Mouse (Mus musculus) MEL (cell line): Measurements from ENCODE around the gene 1110051M20Rik. TPM values are rescaled to one million over a fixed set of nuclear protein-coding genes. Genes with fewer than 3 reads are reported as not detected.

Experiments used
- DNase-seq: peaks from one replicate; pipeline ENCODE4 v3.0.0; 2011; ENCODE audit warnings: low read depth, low spot score
- H3K27ac ChIP-seq: 2 replicates; pipeline ENCODE4 v1.5.1; 2012; ENCODE audit warnings: low read depth, mild to moderate bottlenecking, control low read depth, low read length, moderate library complexity; ENCODE audit not compliant: control insufficient read depth
- H3K27me3 ChIP-seq, 2 experiments: fragments of 150-350 bp in 1 of 2; sonication (generic) in 1 of 2; 2 replicates each; pipeline ENCODE4 v1.6.1; 2012; ENCODE audit warnings: low read length in 2 of 2, mild to moderate bottlenecking in 2 of 2, improper control_type of control experiment in 1 of 2, moderate library complexity in 1 of 2; ENCODE audit not compliant: insufficient read depth in 2 of 2, control insufficient read depth in 1 of 2
- H3K36me3 ChIP-seq, 2 experiments: 2 replicates each; pipeline ENCODE4 v1.6.1; 2012 to 2014; ENCODE audit warnings: low read length in 2 of 2, improper control_type of control experiment in 1 of 2, inconsistent platforms in 1 of 2, mild to moderate bottlenecking in 1 of 2; ENCODE audit not compliant: insufficient read depth in 2 of 2, control insufficient read depth in 1 of 2
- H3K4me1 ChIP-seq, 2 experiments: fragments of 150-350 bp in 1 of 2; sonication (generic) in 1 of 2; 2 replicates each; pipeline ENCODE4 v1.6.1; 2012; ENCODE audit warnings: low read length in 2 of 2, improper control_type of control experiment in 1 of 2, mild to moderate bottlenecking in 1 of 2; ENCODE audit not compliant: insufficient read depth in 2 of 2, control insufficient read depth in 1 of 2
- H3K4me3 ChIP-seq, 2 experiments: fragments of 150-350 bp in 1 of 2; sonication (generic) in 1 of 2; 2 replicates each; pipeline ENCODE4 v1.5.1; 2012; ENCODE audit warnings: low read depth in 2 of 2, low read length in 2 of 2, mild to moderate bottlenecking in 2 of 2, moderate library complexity in 2 of 2, control low read depth in 1 of 2, improper control_type of control experiment in 1 of 2; ENCODE audit not compliant: control insufficient read depth in 1 of 2, insufficient read depth in 1 of 2
- H3K79me2 ChIP-seq: 2 replicates; pipeline ENCODE4 v1.6.1; 2012; ENCODE audit warnings: mild to moderate bottlenecking, low read length, moderate library complexity; ENCODE audit not compliant: control insufficient read depth, poor library complexity, insufficient read depth
- H3K9ac ChIP-seq: 2 replicates; pipeline ENCODE4 v1.6.1; 2012; ENCODE audit warnings: low read depth, mild to moderate bottlenecking, control low read depth, low read length, moderate library complexity; ENCODE audit not compliant: control insufficient read depth, poor library complexity, severe bottlenecking
- H3K9me3 ChIP-seq: fragments of 150-350 bp; sonication (generic); replicated peaks from 2 replicates; pipeline ENCODE4 v1.6.1; 2012; ENCODE audit warnings: mild to moderate bottlenecking, low read length, improper control_type of control experiment, moderate library complexity; ENCODE audit not compliant: insufficient read depth
- BHLHE40 ChIP-seq: IDR thresholded peaks from 2 replicates; pipeline ENCODE4 v1.6.1; 2012; ENCODE audit warnings: low read depth, mild to moderate bottlenecking, inconsistent platforms, low read length, improper control_type of control experiment, borderline replicate concordance
- CHD1 ChIP-seq: IDR thresholded peaks from 2 replicates; pipeline ENCODE4 v1.6.1; 2012; ENCODE audit warnings: low read depth, mild to moderate bottlenecking, inconsistent platforms, low read length, improper control_type of control experiment
- CHD2 ChIP-seq: IDR thresholded peaks from 2 replicates; pipeline ENCODE4 v1.6.1; 2011; ENCODE audit warnings: low read length, improper control_type of control experiment
- ELF1 ChIP-seq: IDR thresholded peaks from 2 replicates; pipeline ENCODE4 v1.6.1; 2014; ENCODE audit warnings: low read depth, mild to moderate bottlenecking, inconsistent platforms, low read length, improper control_type of control experiment, moderate library complexity
- GABPA ChIP-seq: IDR thresholded peaks from 2 replicates; pipeline ENCODE4 v1.6.1; 2012; ENCODE audit warnings: low read depth, mild to moderate bottlenecking, inconsistent platforms, low read length, improper control_type of control experiment, moderate library complexity
- GATA1 ChIP-seq: IDR thresholded peaks from 2 replicates; pipeline ENCODE4 v1.6.1; 2011; ENCODE audit warnings: low read depth, low read length, improper control_type of control experiment
- HCFC1 ChIP-seq: IDR thresholded peaks from 2 replicates; pipeline ENCODE4 v1.6.1; 2012; ENCODE audit warnings: low read depth, mild to moderate bottlenecking, inconsistent platforms, low read length, improper control_type of control experiment, moderate library complexity
- KAT2A ChIP-seq: conservative IDR thresholded peaks from 2 replicates; pipeline ENCODE4 v1.6.1; 2012; ENCODE audit warnings: low read depth, low read length, improper control_type of control experiment, inconsistent platforms
- MAX ChIP-seq: IDR thresholded peaks from 2 replicates; pipeline ENCODE4 v1.6.1; 2011; ENCODE audit warnings: low read length, improper control_type of control experiment
- MAZ ChIP-seq: IDR thresholded peaks from 2 replicates; pipeline ENCODE4 v1.6.1; 2012; ENCODE audit warnings: low read depth, mild to moderate bottlenecking, inconsistent platforms, low read length, improper control_type of control experiment
- MEF2A ChIP-seq: IDR thresholded peaks from 2 replicates; pipeline ENCODE4 v1.6.1; 2014; ENCODE audit warnings: low read depth, mild to moderate bottlenecking, inconsistent platforms, low read length, improper control_type of control experiment; ENCODE audit not compliant: poor library complexity, insufficient replicate concordance, severe bottlenecking; ENCODE audit errors: extremely low read depth
- MYB ChIP-seq: IDR thresholded peaks from 2 replicates; pipeline ENCODE4 v1.6.1; 2011; ENCODE audit warnings: mild to moderate bottlenecking, low read depth, low read length, improper control_type of control experiment
- POLR2A ChIP-seq, 2 experiments: IDR thresholded peaks; 2 replicates each; pipeline ENCODE4 v1.6.1; 2011 to 2012; ENCODE audit warnings: low read length in 2 of 2, mild to moderate bottlenecking in 2 of 2, control low read depth in 1 of 2, improper control_type of control experiment in 1 of 2, low read depth in 1 of 2, moderate library complexity in 1 of 2; ENCODE audit not compliant: control insufficient read depth in 1 of 2, insufficient read depth in 1 of 2, poor library complexity in 1 of 2
- POLR2AphosphoS2 ChIP-seq: IDR thresholded peaks from 2 replicates; pipeline ENCODE4 v1.6.1; 2011; ENCODE audit warnings: low read length, improper control_type of control experiment
- POLR2AphosphoS5 ChIP-seq: IDR thresholded peaks from 2 replicates; pipeline ENCODE4 v1.6.1; 2012; ENCODE audit warnings: low read depth, borderline replicate concordance, mild to moderate bottlenecking, inconsistent platforms, low read length, moderate library complexity, mixed read lengths
- RAD21 ChIP-seq: IDR thresholded peaks from 2 replicates; pipeline ENCODE4 v1.6.1; 2011; ENCODE audit warnings: mild to moderate bottlenecking, low read depth, low read length, improper control_type of control experiment
- RCOR1 ChIP-seq: IDR thresholded peaks from 2 replicates; pipeline ENCODE4 v1.6.1; 2012; ENCODE audit warnings: low read depth, mild to moderate bottlenecking, inconsistent platforms, low read length, improper control_type of control experiment
- SMC3 ChIP-seq: IDR thresholded peaks from 2 replicates; pipeline ENCODE4 v1.6.1; 2011; ENCODE audit warnings: low read depth, low read length, improper control_type of control experiment
- TAL1 ChIP-seq: IDR thresholded peaks from 2 replicates; pipeline ENCODE4 v1.6.1; 2012; ENCODE audit warnings: mild to moderate bottlenecking, inconsistent platforms, low read length, moderate library complexity, mixed read lengths
- TBP ChIP-seq: IDR thresholded peaks from 2 replicates; pipeline ENCODE4 v1.8.0; 2011; ENCODE audit warnings: low read depth, low read length, improper control_type of control experiment
- TCF12 ChIP-seq: IDR thresholded peaks from 2 replicates; pipeline ENCODE4 v1.6.1; 2014; ENCODE audit warnings: low read depth, mild to moderate bottlenecking, inconsistent platforms, low read length, improper control_type of control experiment, moderate library complexity
- UBTF ChIP-seq: IDR thresholded peaks from 2 replicates; pipeline ENCODE4 v1.6.1; 2012; ENCODE audit warnings: low read depth, mild to moderate bottlenecking, inconsistent platforms, low read length, improper control_type of control experiment, moderate library complexity, borderline replicate concordance; ENCODE audit not compliant: insufficient read depth
- ZC3H11A ChIP-seq: IDR thresholded peaks from 2 replicates; pipeline ENCODE4 v1.6.1; 2012; ENCODE audit warnings: low read depth, mild to moderate bottlenecking, inconsistent platforms, low read length, improper control_type of control experiment
- ZKSCAN1 ChIP-seq: IDR thresholded peaks from 2 replicates; pipeline ENCODE4 v1.6.1; 2012; ENCODE audit warnings: low read depth, mild to moderate bottlenecking, inconsistent platforms, low read length, improper control_type of control experiment, moderate library complexity
- ZMIZ1 ChIP-seq: IDR thresholded peaks from 2 replicates; pipeline ENCODE4 v1.6.1; 2012; ENCODE audit warnings: low read depth, mild to moderate bottlenecking, inconsistent platforms, low read length, improper control_type of control experiment, moderate library complexity
- ZNF384 ChIP-seq: IDR thresholded peaks from 2 replicates; pipeline ENCODE4 v1.6.1; 2012; ENCODE audit warnings: low read depth, mild to moderate bottlenecking, inconsistent platforms, low read length, improper control_type of control experiment
- polyA plus RNA-seq, 2 experiments: library from polyadenylated mRNA; stranded (reverse) in 1 of 2; unstranded in 1 of 2; fragments of >175 nt in 1 of 2; fragments of >200 nt in 1 of 2; gene quantifications; 2 replicates each; pipeline versions ENCODE4 v1.2.1 to v1.2.4; 2012; ENCODE audit warnings: low replicate concordance in 2 of 2, low read depth in 1 of 2; ENCODE audit not compliant: insufficient read length in 2 of 2, insufficient read depth in 1 of 2, missing spikeins in 1 of 2
- total RNA-seq: library from RNA; depleted of rRNA; stranded (reverse); fragments of 300-350 nt; gene quantifications from 2 replicates; pipeline ENCODE4 v1.2.3, GENCODE M21; 2012

The 1110051M20Rik gene
- total and polyA plus RNA-seq, 3 experiments: 23.0 to 23.3 TPM; not detected in 1

DNA sequence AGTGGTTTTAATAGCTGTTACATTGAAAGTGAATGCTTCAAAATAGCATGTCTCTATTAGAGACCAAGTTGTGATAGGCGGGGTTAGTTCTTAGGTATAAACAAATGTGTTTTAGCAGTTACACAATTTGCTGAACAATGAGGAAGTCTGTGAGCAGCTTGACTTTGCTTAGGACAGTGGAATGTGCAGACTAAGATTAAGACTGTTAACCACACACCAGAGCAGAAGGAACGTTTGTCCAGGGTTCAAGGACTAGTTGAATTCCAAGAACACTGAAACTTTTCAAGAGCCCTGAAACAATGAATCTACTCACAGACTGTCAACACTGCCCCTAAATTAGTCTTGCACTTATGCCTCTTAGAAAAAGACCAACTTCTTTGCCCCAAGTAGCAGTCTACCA lies 2.8 kb downstream of the 1110051M20Rik start:
- Histone ChIP-seq H3K36me3 (peaks cover 0 to 7% of the 10 kb centered on the region in 2 experiments; a peak in 2 of 4 replicates), H3K27ac (no peak overlapping the region), H3K27me3 (no peaks in the 10 kb centered on the region)
- no peak for TF ChIP-seq MAX
- no peak for TF ChIP-seq ZNF384
- no peak for TF ChIP-seq BHLHE40
- TF ChIP-seq TAL1: peak; percentile 60
- TF ChIP-seq GATA1: no peak
- TF ChIP-seq, all 39 proteins: peak for 1
- H3K9me3 ChIP-seq: no peaks in the 10 kb centered on the region
- no peaks in the 10 kb centered on the region for H3K79me2 ChIP-seq
- DNase-seq: peak; percentile 67
- H3K4me1 ChIP-seq: peaks cover 0 to 5% of the 10 kb centered on the region in 2 experiments; a peak in 2 of 4 replicates
- H3K9ac ChIP-seq: no peak overlapping the region
- H3K4me3 ChIP-seq: no peak overlapping the region

DNA sequence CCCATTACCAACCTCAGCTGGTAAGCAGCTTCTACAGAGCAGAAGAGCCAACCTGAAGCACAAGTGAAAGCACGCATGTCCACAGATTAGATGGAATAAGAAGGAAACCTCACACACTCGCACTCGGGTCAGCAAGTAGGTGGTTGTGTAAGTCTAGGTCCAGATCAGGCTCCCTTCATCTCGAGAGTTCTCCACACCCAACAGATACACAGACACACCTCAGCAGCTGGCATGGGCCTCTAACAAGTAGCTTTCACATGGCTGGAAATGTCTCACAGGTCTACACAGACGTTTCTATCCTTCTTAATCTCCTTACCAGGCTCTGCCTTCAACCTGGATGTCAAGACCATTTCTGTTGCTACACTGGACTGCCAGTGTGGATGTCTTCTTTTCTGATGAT lies 3.8 kb downstream of the 1110051M20Rik start:
- H3K9me3 ChIP-seq: no peaks in the 10 kb centered on the region
- H3K9ac ChIP-seq: no peak overlapping the region
- H3K36me3 ChIP-seq: peaks cover 0 to 7% of the 10 kb centered on the region in 2 experiments; a peak in 2 of 4 replicates
- H3K27ac ChIP-seq: no peak overlapping the region
- DNase-seq: no peak
- no peak for TF ChIP-seq MAZ
- TF ChIP-seq RAD21: no peak
- no peak for TF ChIP-seq ZMIZ1
- no peak for TF ChIP-seq SMC3
- TF ChIP-seq ZKSCAN1: no peak
- TF ChIP-seq RCOR1: no peak
- no peak for TF ChIP-seq TCF12
- no peak for TF ChIP-seq TBP
- no peak for TF ChIP-seq ZC3H11A
- no peak for TF ChIP-seq ELF1
- TF ChIP-seq POLR2A (IDR thresholded peaks at IDR 0.05; ENCODE audit: control insufficient read depth in 1 of 2, insufficient read depth in 1 of 2, low read depth in 1 of 2, low read length in 2 of 2, poor library complexity in 1 of 2): no peak
- TF ChIP-seq, all 39 proteins: peak for 0
- H3K27me3 ChIP-seq: no peaks in the 10 kb centered on the region
- no peaks in the 10 kb centered on the region for H3K79me2 ChIP-seq
- no peak overlapping the region for H3K4me3 ChIP-seq
- H3K4me1 ChIP-seq: peaks cover 0 to 5% of the 10 kb centered on the region in 2 experiments; a peak in 2 of 4 replicates

DNA sequence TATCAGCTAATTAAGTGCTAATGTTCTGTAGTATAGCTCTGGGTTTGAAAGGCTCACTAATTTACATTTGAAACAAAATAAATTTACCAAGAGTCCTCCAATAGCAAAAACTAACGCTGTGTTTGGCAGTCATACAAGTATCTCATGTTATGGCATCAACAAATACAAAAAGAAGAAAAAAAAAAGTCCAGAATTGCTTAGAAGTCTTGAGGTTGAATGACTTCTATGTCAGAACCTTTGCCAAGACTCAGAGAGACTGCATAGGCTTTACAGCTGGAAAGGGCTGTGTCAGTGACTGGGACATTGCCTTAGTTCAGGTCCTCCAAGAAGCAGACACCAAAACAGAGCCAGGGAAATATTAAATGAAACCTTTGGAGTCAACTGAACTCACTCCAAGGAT lies 4.6 kb downstream of the 1110051M20Rik start:
- DNase-seq: no peak
- Histone ChIP-seq H3K27ac (no peak overlapping the region), H3K4me1 (peaks cover 0 to 5% of the 10 kb centered on the region in 2 experiments; a peak in 2 of 4 replicates), H3K4me3 (no peak overlapping the region), H3K79me2 (no peaks in the 10 kb centered on the region), H3K36me3 (peaks cover 0 to 3% of the 10 kb centered on the region in 2 experiments; a peak in 2 of 4 replicates), H3K27me3 (no peaks in the 10 kb centered on the region), H3K9ac (no peak overlapping the region), H3K9me3 (no peaks in the 10 kb centered on the region)
- TF ChIP-seq POLR2AphosphoS5 (no peak), GATA1 (no peak), CHD1 (no peak), KAT2A (no peak), MYB (no peak), TCF12 (no peak), MEF2A (no peak), MAZ (no peak), CHD2 (no peak), GABPA (no peak), POLR2AphosphoS2 (no peak), TAL1 (no peak), RAD21 (no peak), TBP (no peak), HCFC1 (no peak), ZNF384 (no peak), ELF1 (no peak), UBTF (no peak)
